ENCODE assay signal across 8 mouse cellular contexts in genomic region chr6:51585980-51586379, GRCm38 (mm10).
A peak's percentile ranks its signal among the peaks of the same experiment; 100 is the strongest.
DNase-seq lines count a peak whose midpoint lies in the region; ATAC-seq lines count a peak whose summit lies in the region.

No protein-coding gene starts in this region.

- ATAC-seq in heart, embryonic 12.5 days (ENCODE audit: insufficient number of reproducible peaks, low FRiP score) = no peak
- peak; percentile 81 for ATAC-seq in megakaryocyte-erythroid progenitor cell, adult 5-6 weeks (replicated peaks; ENCODE audit: low FRiP score, low TSS enrichment, poor library complexity, severe bottlenecking)

- no peak overlapping the region for H3K4me3 ChIP-seq in heart, embryonic 12.5 days

- H3K4me2 ChIP-seq in heart, embryonic 12.5 days = no peak overlapping the region

- H3K4me1 ChIP-seq in heart, embryonic 12.5 days (replicated peaks) = no peaks in the 10 kb centered on the region

- peak; percentile 56 to 84 for DNase-seq in heart, adult 18-20 months
- peak; percentile 15 for DNase-seq in adrenal gland, adult 8-10 months
- DNase-seq in embryo, embryonic 11 days = peak; percentile 72
- peak; percentile 75 for DNase-seq in heart, postnatal 4 days
- peak; percentile 71 for DNase-seq in layer of hippocampus, adult 9-10 months (ENCODE audit: low spot score)
- DNase-seq in right cerebral cortex, postnatal 14 days = peak; percentile 65

- H3K36me3 ChIP-seq in heart, embryonic 12.5 days = peaks cover 12% of the 10 kb centered on the region

- no peaks in the 10 kb centered on the region for H3K27me3 ChIP-seq in heart, embryonic 12.5 days (replicated peaks)

- H3K9ac ChIP-seq in heart, embryonic 12.5 days = no peak overlapping the region

- WGBS in heart, embryonic 12.5 days = 33% methylated on average over 8 of the region's 8 CpGs

- no peaks in the 10 kb centered on the region for H3K9me3 ChIP-seq in heart, embryonic 12.5 days (replicated peaks)

- H3K27ac ChIP-seq in heart, embryonic 12.5 days (ENCODE audit: poor library complexity, severe bottlenecking) = no peak overlapping the region

Comparison
In these comparisons a context has a peak if more than half of its experiments do, and no peak if none do; other contexts are left out.
1. DNase-seq: peak in every context shown above with its lines; median percentile 75 in heart, postnatal 4 days; 72 in embryo, embryonic 11 days; 71 in layer of hippocampus, adult 9-10 months; 70 in heart, adult 18-20 months; 65 in right cerebral cortex, postnatal 14 days; 15 in adrenal gland, adult 8-10 months.